In genomic region chr12:111489261-111489865, GRCm38 (mm10) we compare ENCODE assay signal across 23 mouse cellular contexts. TPM values are rescaled to one million over a fixed set of nuclear protein-coding genes. Genes with fewer than 3 reads are reported as not detected.
DNase-seq lines count a peak whose midpoint lies in the region; ATAC-seq and TF ChIP-seq lines count a peak whose summit lies in the region.
"Had no signal": no experiment of that assay in that cellular context is flagged by ENCODE, and none has a peak within 500 bp of the region (broad histone marks: within the 10 kb centered on the region; RNA-seq: fewer than 3 reads in every experiment).

No protein-coding gene starts in this region.

- no peak overlapping the region for H3K27ac ChIP-seq in liver, embryonic 15.5 days (replicated peaks)
- peak overlapping the region; percentile 69; the same call in 1 of the 2 replicates for H3K27ac ChIP-seq in kidney, embryonic 14.5 days (ENCODE audit: low read depth, low read length)
- H3K27ac ChIP-seq in kidney, postnatal 0 days: peak overlapping the region; percentile 71
- H3K27ac ChIP-seq in hindbrain, embryonic 16.5 days (ENCODE audit: low read depth, low read length): no peak overlapping the region
- H3K27ac ChIP-seq: embryonic facial prominence, embryonic 15.5 days; forebrain, embryonic 10.5 days; heart, adult 2 months; heart, embryonic 15.5 days had no signal

- DNase-seq in liver: no peak
- DNase-seq in kidney, postnatal 0 days (ENCODE audit: low spot score): no peak
- peak; percentile 44 to 68 for DNase-seq in kidney, postnatal 4 days
- DNase-seq in urinary bladder, adult 2 months (ENCODE audit: low spot score): no peak
- no peak for DNase-seq in gastrocnemius, postnatal 10 days
- DNase-seq: adrenal gland, postnatal 10 days; cerebellum, adult 11 months; cerebellum, adult 8-10 months; cerebellum, postnatal 14 days; embryo, embryonic 11 days; heart, adult 2 months; heart, postnatal 14 days had no signal

- TF ChIP-seq CTCF in kidney, postnatal 0 days (IDR thresholded peaks at IDR 0.05; ENCODE audit: low read depth): no peak

- no peaks in the 10 kb centered on the region for H3K36me3 ChIP-seq in liver, embryonic 15.5 days (replicated peaks)
- H3K36me3 ChIP-seq in kidney, embryonic 14.5 days (ENCODE audit: control insufficient read depth, insufficient read depth, low read length): no peaks in the 10 kb centered on the region
- H3K36me3 ChIP-seq in kidney, postnatal 0 days (ENCODE audit: insufficient read depth, low read length): no peaks in the 10 kb centered on the region
- H3K36me3 ChIP-seq in hindbrain, embryonic 16.5 days (ENCODE audit: control insufficient read depth, insufficient read depth, low read length): no peaks in the 10 kb centered on the region
- H3K36me3 ChIP-seq: embryonic facial prominence, embryonic 15.5 days; forebrain, embryonic 10.5 days; heart, embryonic 15.5 days had no signal

- ATAC-seq in liver, embryonic 15.5 days (ENCODE audit: insufficient read depth): 0 out of 2 replicates have a peak, but pooled peaks have one; percentile 28
- ATAC-seq in kidney, embryonic 14.5 days (ENCODE audit: low FRiP score, low TSS enrichment): peak; percentile 26; the same call in 1 of the 2 replicates
- ATAC-seq in kidney, postnatal 0 days (replicated peaks; ENCODE audit: low FRiP score, low read depth): 0 out of 2 replicates have a peak, but pooled peaks have one; percentile 3
- ATAC-seq in hindbrain, embryonic 16.5 days: no peak
- ATAC-seq: forebrain, embryonic 14.5 days had no signal

- peak overlapping the region; percentile 4; the same call in 1 of the 2 replicates for H3K4me2 ChIP-seq in liver, embryonic 15.5 days
- no peak overlapping the region for H3K4me2 ChIP-seq in kidney, embryonic 14.5 days (replicated peaks; ENCODE audit: low read depth, low read length)
- H3K4me2 ChIP-seq in kidney, postnatal 0 days (ENCODE audit: low read length): no peak overlapping the region
- no peak overlapping the region for H3K4me2 ChIP-seq in hindbrain, embryonic 16.5 days (ENCODE audit: low read length)
- H3K4me2 ChIP-seq: embryonic facial prominence, embryonic 15.5 days; heart, embryonic 11.5 days; heart, embryonic 15.5 days had no signal

- peaks cover 16% of the 10 kb centered on the region for H3K4me1 ChIP-seq in liver, embryonic 15.5 days (replicated peaks)
- peaks cover 33% of the 10 kb centered on the region for H3K4me1 ChIP-seq in kidney, embryonic 14.5 days (ENCODE audit: control insufficient read depth, insufficient read depth, low read length)
- H3K4me1 ChIP-seq in kidney, postnatal 0 days (replicated peaks; ENCODE audit: insufficient read depth, low read length): peaks cover 23% of the 10 kb centered on the region
- H3K4me1 ChIP-seq in hindbrain, embryonic 16.5 days (ENCODE audit: control insufficient read depth, insufficient read depth, low read depth, low read length): peaks cover 13% of the 10 kb centered on the region

- WGBS in liver, embryonic 15.5 days (ENCODE audit: insufficient replicate concordance): 59% methylated on average over 11 of the region's 11 CpGs
- 43% methylated on average over 11 of the region's 11 CpGs for WGBS in kidney, embryonic 14.5 days
- 46% methylated on average over 11 of the region's 11 CpGs for WGBS in kidney, postnatal 0 days
- WGBS in hindbrain, embryonic 16.5 days: 71% methylated on average over 11 of the region's 11 CpGs

- no peak overlapping the region for H3K4me3 ChIP-seq in liver, embryonic 15.5 days (replicated peaks)
- H3K4me3 ChIP-seq in kidney, embryonic 14.5 days (ENCODE audit: low read length): no peak overlapping the region
- H3K4me3 ChIP-seq in kidney, postnatal 0 days (replicated peaks; ENCODE audit: low read depth, low read length): no peak overlapping the region
- no peak overlapping the region for H3K4me3 ChIP-seq in hindbrain, embryonic 16.5 days (ENCODE audit: low read length)
- H3K4me3 ChIP-seq: embryonic facial prominence, embryonic 15.5 days; erythroblast, embryonic 14.5 days; forebrain, embryonic 10.5 days; heart, adult 2 months; heart, embryonic 15.5 days had no signal

- H3K9ac ChIP-seq in liver, embryonic 15.5 days: no peak overlapping the region
- H3K9ac ChIP-seq in kidney, embryonic 14.5 days (ENCODE audit: low read depth, low read length): no peak overlapping the region
- no peak overlapping the region for H3K9ac ChIP-seq in kidney, postnatal 0 days (ENCODE audit: low read depth, low read length)
- no peak overlapping the region for H3K9ac ChIP-seq in hindbrain, embryonic 16.5 days (ENCODE audit: low read depth, low read length)
- H3K9ac ChIP-seq: embryonic facial prominence, embryonic 15.5 days; heart, embryonic 15.5 days had no signal

- peaks cover 73% of the 10 kb centered on the region for H3K27me3 ChIP-seq in liver, embryonic 15.5 days
- H3K27me3 ChIP-seq in kidney, embryonic 14.5 days (ENCODE audit: control insufficient read depth, insufficient read depth, low read length): peaks cover 13% of the 10 kb centered on the region; the same call in 1 of the 2 replicates
- H3K27me3 ChIP-seq in kidney, postnatal 0 days (ENCODE audit: insufficient read depth, low read length): no peaks in the 10 kb centered on the region
- H3K27me3 ChIP-seq in hindbrain, embryonic 16.5 days (replicated peaks; ENCODE audit: control insufficient read depth, insufficient read depth, low read length): peaks cover 25% of the 10 kb centered on the region

- no peaks in the 10 kb centered on the region for H3K9me3 ChIP-seq in liver, embryonic 15.5 days (replicated peaks)
- peaks cover 2% of the 10 kb centered on the region; the same call in 1 of the 2 replicates for H3K9me3 ChIP-seq in kidney, embryonic 14.5 days (ENCODE audit: control insufficient read depth, low read length)
- no peaks in the 10 kb centered on the region for H3K9me3 ChIP-seq in kidney, postnatal 0 days (replicated peaks; ENCODE audit: low read length)
- H3K9me3 ChIP-seq in hindbrain, embryonic 16.5 days (ENCODE audit: control insufficient read depth, low read length): no peaks in the 10 kb centered on the region
- H3K9me3 ChIP-seq: embryonic facial prominence, embryonic 15.5 days; forebrain, embryonic 10.5 days; heart, embryonic 15.5 days had no signal

RNA-seq across cellular contexts. Expression of gene Gm266, which starts 3.7 kb away (rescaled TPM):
- polyA plus RNA-seq in liver, embryonic 15.5 days (2015; fragmentation: Nextera tagmentation; extraction: Ambion mirVana): 0.56 and 0.62 TPM in 2 replicates
- polyA plus RNA-seq in kidney, embryonic 14.5 days (2014; fragmentation: Nextera tagmentation; extraction: Ambion mirVana): 123 and 137 TPM in 2 replicates
- 97.1 and 109 TPM in 2 replicates for polyA plus RNA-seq in kidney, postnatal 0 days (2015; fragmentation: Nextera tagmentation; extraction: Ambion mirVana)
- polyA plus RNA-seq in hindbrain, embryonic 16.5 days (2015; fragmentation: Nextera tagmentation; extraction: Ambion mirVana): 2.6 and 5.0 TPM in 2 replicates
- 5.9 and 6.7 TPM in 2 replicates for polyA plus RNA-seq in urinary bladder, adult 2 months (2012; rRNA removed)
- 1 to 10 TPM; 4.7 to 6.5 TPM for total RNA-seq in gastrocnemius, postnatal 10 days (2021)
- total RNA-seq: common myeloid progenitor, adult 5-6 weeks; hematopoietic stem cell, adult 5-6 weeks had no signal
- polyA plus RNA-seq: erythroblast, embryonic 14.5 days had no signal

RNA-seq across cellular contexts. Expression of gene Tnfaip2, which starts 47.1 kb away (rescaled TPM):
- polyA plus RNA-seq in liver, embryonic 15.5 days (2015; fragmentation: Nextera tagmentation; extraction: Ambion mirVana): 70.3 and 79.5 TPM in 2 replicates
- polyA plus RNA-seq in kidney, embryonic 14.5 days (2014; fragmentation: Nextera tagmentation; extraction: Ambion mirVana): 16.5 and 18.8 TPM in 2 replicates
- 34.8 and 46.7 TPM in 2 replicates for polyA plus RNA-seq in kidney, postnatal 0 days (2015; fragmentation: Nextera tagmentation; extraction: Ambion mirVana)
- 0.79 and 1.2 TPM in 2 replicates for polyA plus RNA-seq in hindbrain, embryonic 16.5 days (2015; fragmentation: Nextera tagmentation; extraction: Ambion mirVana)
- polyA plus RNA-seq in urinary bladder, adult 2 months (2012; rRNA removed): 106 and 156 TPM in 2 replicates
- 10 to 100 TPM; 37.0 to 47.7 TPM for total RNA-seq in gastrocnemius, postnatal 10 days (2021)

RNA-seq across cellular contexts. Expression of gene Eif5, which starts 48.5 kb away (rescaled TPM):
- 499 and 578 TPM in 2 replicates for polyA plus RNA-seq in liver, embryonic 15.5 days (2015; fragmentation: Nextera tagmentation; extraction: Ambion mirVana)
- polyA plus RNA-seq in kidney, embryonic 14.5 days (2014; fragmentation: Nextera tagmentation; extraction: Ambion mirVana): 605 and 611 TPM in 2 replicates
- polyA plus RNA-seq in kidney, postnatal 0 days (2015; fragmentation: Nextera tagmentation; extraction: Ambion mirVana): 673 and 701 TPM in 2 replicates
- polyA plus RNA-seq in hindbrain, embryonic 16.5 days (2015; fragmentation: Nextera tagmentation; extraction: Ambion mirVana): 482 and 486 TPM in 2 replicates
- 139 and 141 TPM in 2 replicates for polyA plus RNA-seq in urinary bladder, adult 2 months (2012; rRNA removed)
- total RNA-seq in gastrocnemius, postnatal 10 days (2021): 100 to 1,000 TPM; 140 to 154 TPM

Comparison
In these comparisons a context has a peak if more than half of its experiments do, and no peak if none do; other contexts are left out.
1. DNase-seq: peak in kidney, postnatal 4 days (2 of 2); none in liver (single experiment), kidney, postnatal 0 days (single experiment), urinary bladder, adult 2 months (single experiment) and gastrocnemius, postnatal 10 days (single experiment).
2. H3K27ac ChIP-seq: peak in kidney, embryonic 14.5 days (single experiment) and kidney, postnatal 0 days (single experiment); none in liver, embryonic 15.5 days (single experiment) and hindbrain, embryonic 16.5 days (single experiment).
3. RNA of gene Gm266, which starts 3.7 kb away (polyA plus RNA-seq): 123 to 137 TPM in kidney, embryonic 14.5 days and 97.1 to 109 TPM in kidney, postnatal 0 days; 5.9 to 6.7 TPM in urinary bladder, adult 2 months, 2.6 to 5.0 TPM in hindbrain, embryonic 16.5 days and 0.56 to 0.62 TPM in liver, embryonic 15.5 days; every median in the first group is over 10 times any median in the second.